Mouse (Mus musculus) c-Kit-positive CD71-negative TER-119-negative erythroid progenitor cells, embryonic 14.5 days (primary cell): Measurements from ENCODE around the gene 1810046K07Rik.
A peak's percentile ranks its signal among the peaks of the same experiment; 100 is the strongest.

ENCODE experiments used
- DNase-seq: peaks from one replicate; pipeline ENCODE4 v3.0.0-alpha.2; 2013; ENCODE audit warnings: low read depth

The 1810046K07Rik gene

DNA sequence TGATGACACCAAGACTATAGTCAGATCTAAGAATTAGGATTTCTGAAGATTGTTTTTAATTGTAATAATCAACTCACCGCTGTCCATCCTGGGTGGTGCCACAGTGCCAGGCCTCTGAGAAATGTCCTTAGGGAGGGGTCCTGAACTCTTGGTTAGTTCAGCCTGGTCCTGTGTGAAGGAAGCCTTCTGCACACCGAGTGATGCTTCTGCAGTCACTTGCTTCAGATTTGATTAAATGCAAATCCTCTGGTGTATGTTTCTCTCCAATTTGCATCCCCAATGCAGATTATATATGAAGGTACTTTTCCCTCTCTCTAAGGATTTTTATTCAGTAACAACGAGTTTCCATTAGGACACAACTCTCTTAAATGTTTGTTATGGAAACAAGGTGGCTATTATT is at the start of gene 1810046K07Rik:
Gene 1810046K07Rik (minus strand): TSS at position 187 of the 400 bp plus-strand sequence.
- no peak for DNase-seq

DNA sequence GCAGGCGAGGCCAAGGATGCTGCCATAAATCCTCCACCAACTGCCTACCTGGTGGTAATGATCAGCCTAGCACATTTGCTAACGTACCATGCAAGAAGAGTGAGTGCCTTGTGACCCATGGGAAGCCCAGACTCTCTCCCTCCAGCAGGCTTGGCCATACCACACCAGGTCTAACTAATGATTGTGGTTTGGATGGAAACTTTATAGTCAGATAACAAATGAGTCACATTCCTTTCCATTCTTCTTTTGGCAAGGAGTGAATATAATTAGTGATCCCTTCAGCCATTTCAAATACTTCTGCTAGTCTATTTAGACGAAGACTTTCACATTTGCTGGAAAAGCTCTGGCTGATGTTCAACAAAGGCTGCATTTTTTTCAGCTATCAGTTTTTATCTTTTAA is 40.8 kb upstream of the 1810046K07Rik start:
- DNase-seq = no peak

DNA sequence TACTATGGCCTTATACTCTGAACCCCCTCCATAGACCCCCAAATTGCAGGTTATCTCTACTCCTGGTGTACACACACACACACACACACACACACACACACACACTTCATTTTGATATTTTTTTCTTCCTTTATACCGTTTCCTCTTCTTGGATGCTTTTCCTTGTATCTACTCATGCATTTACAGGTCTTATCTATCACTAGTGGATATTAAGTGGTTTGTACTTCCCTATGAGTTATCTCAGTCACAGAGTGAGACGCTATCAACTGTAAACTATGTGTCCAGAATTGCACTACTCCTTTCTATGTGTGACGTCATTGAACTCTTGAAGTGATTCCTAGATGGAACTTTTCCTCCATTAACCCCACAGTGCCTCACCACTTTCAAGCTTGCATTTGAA is 38.4 kb upstream of the 1810046K07Rik start:
- DNase-seq = no peak

DNA sequence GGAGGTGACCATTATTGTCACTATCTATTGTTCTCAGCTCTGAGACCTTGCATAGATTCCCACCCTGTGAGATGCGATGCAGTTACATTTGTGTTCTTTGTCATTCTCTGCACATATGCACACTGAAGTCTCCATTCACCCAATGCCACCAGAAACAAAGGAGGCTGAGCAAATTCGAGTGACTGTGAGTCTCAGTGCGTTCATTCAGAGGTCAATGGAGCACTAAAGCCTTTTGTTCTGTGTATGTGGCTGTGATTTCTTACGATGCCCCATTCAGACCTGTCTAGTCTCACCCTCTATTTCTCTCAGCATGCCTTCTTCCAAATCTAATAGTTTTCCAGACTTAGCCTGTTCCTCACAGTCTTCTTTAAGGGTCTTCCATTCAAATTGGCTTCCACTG is 35.3 kb upstream of the 1810046K07Rik start:
- DNase-seq = no peak

DNA sequence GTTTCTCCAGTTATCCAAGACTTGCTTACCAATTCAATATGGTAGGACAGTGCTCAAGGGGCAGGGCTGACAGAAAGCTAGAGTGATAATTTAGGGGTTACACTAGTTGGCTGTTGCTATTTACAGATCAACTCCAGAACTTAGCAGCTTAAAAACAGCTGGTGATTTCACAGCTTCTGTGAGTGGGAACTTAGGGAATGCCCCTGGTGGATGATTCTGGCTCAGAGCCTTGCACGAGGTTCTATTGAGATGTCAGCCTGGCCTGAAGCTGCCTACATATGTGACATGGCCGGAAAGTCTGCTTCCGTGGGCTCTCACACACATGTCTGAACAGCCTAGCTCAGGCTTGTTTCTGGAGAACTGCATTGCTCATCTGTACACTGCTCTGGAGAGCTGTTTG is 24.8 kb upstream of the 1810046K07Rik start:
- DNase-seq = no peak

DNA sequence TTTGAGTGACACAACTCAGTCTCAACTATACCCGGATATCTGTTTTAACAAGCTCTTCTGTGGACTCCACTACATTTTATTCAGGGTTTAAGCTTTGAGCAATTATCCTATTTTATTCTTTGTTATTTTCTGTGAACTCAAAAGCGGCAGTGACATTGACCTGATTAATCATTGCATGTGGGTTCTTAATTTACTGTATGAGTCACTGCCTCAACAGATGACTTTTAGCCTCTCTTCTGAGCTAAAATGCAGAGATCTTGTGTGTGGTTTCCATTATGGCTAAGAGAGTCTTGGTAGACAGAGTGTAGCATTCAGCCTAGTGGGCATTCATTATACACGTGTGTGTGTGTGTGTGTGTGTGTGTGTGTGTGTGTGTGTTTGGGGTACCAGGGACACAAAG is 24.2 kb upstream of the 1810046K07Rik start:
- no peak for DNase-seq

DNA sequence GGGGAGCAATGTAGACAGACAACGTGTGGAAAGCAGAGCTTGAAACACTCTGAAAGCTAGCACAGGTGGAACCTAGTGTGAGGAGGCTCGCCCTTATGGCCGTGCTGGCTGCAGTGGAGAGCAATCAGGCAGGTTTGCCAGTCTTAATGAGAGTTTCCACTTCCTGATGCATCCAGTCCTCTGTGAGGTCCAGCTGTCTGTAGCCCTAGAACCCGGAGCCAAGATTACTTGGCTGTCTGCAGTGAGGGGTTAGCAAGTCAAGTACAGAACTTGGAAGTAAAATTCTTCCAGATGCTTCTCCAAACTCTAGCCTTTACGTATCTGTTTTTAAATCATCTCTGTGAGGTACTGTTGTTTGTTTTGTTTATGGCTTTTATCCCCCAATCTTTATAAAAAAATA is 20.7 kb upstream of the 1810046K07Rik start:
- no peak for DNase-seq

DNA sequence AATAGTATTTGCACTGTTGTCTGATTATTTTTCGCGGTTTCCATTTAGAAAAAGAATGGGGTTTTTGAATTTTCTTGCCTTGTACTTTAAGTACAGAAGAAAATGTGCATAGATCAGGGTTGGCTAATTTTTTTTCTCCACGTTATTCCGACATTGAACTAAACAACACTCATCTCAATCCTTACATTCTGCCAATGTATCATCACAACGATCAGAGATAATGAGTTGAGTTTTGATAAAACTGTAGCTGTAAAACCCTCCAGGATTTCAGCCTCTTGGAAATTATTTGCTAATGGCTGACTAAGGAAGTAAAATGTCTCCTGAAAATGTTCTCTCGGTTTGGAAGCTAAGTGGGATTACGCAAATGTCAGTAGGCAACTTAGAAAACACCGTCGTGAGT is 17.1 kb upstream of the 1810046K07Rik start:
- DNase-seq = no peak

DNA sequence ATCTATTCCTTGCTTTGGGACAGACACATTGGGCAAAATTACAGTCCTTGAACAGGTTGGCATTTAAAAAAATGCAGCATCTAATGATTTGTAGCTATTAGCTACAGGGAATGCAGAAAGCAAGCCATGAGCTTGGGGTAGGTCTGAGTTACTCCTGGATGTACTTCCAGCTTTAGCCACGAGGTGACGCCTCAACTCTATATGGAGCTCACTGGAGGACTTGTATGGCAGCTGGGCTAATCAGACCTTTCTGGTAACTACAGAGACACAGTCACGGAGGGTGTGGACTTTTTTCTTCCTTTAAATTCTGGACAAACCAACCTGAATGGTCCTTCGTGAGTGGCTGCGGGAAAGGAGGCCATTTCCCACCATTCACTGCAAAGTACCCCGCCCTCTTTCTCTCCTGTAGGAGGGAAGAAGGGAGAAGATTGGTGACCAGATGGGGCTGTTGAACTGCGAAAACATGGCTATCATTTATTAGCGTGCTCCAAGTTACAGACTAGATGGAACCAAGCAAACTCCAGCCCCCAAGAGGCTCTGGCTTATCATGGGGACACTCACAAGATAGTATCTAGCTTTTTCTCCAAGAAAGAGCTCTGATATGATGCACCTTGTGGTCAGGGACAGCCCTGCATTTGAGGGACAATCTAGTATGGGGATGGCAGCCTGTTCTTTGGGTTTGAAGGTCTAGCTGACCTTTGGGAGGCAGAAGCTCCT is 6.7 kb upstream of the 1810046K07Rik start:
- DNase-seq = peak; percentile 67

DNA sequence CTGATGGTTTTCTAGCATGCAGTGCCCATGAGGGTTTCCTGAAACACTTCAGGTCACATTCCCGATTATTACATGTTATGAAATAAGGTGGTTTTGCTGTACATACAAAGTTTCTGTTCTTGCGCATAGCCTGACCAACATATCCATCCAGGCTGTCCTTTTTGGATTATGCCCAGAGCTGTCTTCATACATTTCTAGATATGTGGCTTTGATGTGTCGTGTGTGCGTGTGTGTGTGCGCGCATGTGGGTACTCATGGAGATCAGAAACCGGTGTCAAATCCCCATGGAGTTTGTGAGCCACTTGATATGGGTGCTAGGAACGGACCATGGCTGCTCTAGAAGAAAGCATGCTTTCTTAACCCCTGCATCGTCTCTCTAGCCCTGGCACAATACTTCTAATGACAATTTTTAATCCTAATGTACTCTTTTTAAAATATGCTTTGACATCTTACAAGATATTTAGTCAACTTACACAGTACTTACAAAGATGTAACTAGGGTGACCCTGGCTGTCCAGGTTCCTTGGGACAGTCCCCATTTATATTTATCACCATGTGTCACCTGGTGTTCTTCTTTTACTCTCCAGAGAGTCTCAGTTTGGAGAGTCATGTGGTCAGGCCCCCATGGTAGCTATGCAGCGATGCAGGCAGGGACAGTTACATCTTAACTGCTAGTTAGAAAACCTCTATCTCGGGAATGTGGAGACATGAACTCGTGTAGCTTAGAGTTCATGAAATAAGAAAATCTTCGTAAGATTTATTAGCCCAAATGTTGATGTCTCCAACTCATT is 2.9 kb upstream of the 1810046K07Rik start:
- no peak for DNase-seq

DNA sequence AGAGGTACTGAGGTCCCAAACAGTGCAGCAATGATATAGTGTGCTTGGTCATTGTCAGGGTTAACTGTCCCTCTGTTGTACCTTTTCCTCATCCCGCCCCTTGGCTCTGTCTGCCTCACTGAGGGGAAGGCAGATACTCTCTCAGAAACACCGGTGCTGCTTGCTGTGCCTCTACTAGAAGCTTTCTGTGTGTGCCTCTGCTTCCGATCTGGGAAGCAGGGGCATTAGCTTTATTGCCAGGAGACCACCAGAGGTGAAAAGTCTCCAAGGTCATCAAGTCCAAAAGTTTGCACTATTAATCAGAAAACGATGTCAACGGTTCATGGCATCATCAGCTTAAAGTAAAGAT is 1.2 kb downstream of the 1810046K07Rik start:
- no peak for DNase-seq

DNA sequence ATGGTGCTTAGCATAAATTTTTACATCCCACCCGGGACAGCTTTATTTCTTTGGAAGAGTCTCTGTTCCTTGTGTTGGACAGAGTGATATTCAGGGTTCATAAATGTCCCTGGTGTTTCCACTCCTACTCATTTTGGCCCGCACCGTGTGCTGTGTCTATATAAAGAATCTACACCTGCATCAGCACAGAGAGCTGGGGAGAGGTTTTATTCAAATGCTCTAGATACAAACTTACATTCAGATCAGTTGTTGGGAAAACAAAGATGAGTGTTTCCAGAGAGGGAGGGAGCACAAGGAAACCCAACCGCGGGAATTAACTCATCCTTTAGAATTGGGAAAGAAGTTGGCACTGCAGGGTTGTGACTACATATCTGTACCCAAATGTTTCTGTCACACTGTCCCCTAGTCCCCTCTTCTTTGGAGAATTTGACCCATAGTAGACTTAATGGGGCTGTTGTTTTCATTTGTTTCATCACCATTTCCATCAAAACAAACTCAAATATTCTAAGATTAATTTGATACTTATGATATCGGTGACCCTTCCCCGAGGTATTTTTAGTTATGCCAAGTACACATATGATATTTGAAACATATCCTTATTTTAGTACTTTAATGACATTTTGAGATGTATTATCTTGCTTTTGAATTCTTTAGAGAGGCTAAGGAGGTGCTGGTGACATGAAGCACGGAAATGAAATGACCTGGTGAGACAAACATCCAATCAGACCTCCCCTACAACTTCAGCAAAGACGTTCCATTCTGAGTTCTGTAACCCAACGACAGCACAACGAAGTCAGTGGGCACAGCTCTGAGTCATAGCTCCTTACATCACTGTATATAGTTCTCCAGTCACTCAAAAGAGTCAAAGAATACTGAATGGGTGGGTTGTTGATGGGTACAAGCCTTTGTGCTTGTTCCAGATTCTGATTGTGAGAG is 1.8 kb downstream of the 1810046K07Rik start:
- DNase-seq = no peak

DNA sequence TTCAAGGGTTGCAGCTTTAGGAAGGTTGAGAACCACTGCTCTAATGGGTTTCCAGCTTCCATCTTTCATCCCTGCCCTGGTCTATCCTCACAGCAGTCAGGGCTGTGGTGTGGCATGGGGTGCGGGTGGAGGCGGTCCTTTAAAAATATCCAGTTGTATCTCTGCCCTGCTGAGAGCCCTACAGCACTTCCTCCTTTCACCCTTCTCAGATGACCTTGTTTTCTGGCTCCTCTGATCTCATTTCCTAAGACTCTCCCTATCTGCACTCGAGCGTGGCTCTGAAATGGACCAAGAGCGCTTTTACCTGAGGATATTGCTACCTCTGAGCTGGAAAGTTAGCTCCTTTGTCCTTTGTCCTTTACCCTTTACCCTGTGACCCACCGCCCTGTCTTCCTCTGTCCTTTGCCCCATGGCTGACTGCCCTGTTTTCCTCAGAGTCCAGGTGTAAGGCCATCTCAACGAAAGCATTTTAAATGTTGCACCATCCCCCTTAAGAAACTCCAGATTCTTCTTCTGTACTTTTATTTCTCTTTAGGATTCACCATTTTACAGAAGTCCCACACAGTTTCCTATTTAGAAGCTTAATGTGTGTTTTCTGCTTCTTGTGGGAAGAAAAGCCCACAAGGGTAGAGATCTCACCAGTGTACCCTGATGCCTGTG is 4.2 kb downstream of the 1810046K07Rik start:
- no peak for DNase-seq

DNA sequence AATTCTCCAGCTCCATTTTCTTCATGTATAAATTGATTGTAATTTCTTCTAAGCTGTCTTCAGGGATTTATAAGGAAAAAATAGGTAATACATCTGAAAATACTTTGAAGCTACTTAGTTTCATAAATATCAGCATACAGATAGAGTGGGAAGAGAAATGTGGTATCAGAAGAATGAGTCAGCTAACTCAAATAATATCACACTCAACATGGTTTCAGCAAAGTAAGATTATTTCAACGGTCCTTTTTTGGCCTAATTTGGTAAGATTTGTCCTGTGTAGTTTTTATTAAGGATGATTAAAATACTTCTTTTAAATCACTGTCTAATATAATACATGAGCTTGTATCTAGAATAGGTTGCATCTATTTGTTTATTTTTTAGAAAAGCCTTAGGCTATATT is 8.6 kb downstream of the 1810046K07Rik start:
- DNase-seq = no peak

DNA sequence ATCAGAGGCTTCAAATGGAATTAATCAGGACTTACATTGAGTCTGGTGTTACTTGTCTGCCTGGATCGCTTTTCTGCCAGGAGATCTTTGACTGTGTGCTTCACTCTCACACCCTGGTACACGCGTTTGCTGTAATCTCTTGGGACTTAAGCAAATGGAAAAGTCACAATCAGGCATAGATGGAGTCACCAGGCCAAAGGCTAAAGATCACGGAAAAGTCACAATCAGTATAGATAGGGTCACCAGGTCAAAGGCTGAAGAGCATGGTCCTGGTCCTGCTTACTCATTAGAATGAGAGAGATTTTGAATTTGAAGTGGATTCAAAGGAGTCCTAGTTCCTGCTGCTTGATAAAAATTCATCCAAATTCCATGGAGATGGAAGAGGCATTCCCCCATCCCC is 10.5 kb downstream of the 1810046K07Rik start:
- DNase-seq = no peak

DNA sequence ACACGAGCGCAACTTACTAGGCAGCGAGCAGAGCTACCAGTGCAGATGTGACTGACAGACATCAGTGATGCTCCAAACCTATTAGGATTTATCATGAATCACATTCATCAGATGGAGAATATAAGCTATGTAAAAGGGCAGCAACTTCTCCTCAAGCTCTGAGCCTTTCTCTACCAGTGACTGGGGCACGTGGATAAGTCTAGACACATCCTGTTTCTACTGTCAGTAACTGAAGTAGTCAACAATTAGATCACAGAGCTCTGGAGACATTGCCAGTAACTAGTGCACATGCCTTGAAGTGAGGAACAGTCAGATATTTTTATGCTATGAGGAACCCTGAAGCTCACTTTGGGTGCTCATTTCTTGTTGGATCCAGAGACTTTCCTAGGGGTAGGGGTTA is 11.4 kb downstream of the 1810046K07Rik start:
- no peak for DNase-seq

DNA sequence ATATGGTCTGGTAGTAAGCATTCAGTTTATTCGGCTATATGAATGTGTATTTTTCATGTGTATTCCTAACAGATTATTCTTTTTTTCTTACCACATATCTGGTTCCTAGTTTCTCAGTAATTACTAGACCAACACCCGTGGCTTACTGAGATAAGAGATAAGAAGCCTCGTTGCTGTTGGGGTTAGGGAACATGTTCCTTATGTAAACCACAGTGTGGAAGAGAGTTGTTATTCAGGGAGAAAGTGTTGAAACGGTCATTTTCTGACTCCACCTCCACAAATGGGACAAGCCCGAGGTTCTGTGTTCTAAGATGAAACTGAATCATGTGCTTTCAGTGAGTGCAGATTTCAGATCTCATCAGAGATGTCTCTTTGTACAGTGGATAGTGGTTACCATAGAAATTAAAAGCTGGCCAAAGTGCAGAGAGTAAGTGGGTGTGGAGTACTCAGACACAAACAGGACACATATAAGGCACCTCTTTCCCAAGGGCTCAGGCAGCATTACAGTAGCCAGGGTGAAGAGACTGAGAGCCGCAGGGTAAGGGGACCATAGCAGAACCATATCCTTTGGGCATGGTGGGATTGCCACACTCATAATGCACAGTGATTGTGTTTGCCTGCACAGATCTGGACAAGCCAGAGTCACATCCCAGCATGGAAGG is 13.2 kb downstream of the 1810046K07Rik start:
- peak; percentile 22 for DNase-seq

DNA sequence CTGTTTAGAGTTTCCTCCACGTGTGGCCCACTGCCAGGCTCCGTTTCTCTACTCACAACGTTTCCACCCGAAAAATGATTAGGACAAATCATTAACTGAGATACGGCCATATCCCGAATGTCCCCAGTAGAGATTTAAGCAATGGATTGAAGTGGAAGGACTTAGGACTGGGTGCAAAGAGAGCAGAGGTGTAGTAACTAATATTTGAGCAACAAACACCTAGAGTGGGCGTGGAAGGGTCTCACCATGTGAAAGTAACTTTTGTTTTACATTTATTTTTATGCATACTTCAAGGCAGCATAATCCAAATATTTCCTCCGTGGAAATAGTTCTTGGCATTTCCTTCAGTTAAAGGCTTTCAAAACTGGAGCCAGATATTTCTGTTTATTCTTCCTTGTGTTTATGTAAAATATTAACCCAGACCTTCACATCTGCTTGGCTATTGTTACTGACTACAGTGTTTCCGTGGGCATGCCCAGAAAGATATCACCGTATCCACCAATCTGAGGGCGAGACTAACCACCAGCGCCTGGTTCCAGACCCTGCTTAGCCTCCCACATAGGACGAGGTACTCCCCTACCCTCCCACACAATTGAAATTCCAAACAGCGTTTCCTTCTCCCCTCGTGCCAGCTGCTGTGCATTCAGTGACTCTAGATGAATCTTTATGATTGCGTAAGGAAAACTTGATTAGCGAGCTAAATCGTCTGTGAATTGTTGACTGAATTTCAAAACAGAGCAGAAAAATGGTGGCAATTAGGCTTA is 16.0 kb downstream of the 1810046K07Rik start:
- no peak for DNase-seq

DNA sequence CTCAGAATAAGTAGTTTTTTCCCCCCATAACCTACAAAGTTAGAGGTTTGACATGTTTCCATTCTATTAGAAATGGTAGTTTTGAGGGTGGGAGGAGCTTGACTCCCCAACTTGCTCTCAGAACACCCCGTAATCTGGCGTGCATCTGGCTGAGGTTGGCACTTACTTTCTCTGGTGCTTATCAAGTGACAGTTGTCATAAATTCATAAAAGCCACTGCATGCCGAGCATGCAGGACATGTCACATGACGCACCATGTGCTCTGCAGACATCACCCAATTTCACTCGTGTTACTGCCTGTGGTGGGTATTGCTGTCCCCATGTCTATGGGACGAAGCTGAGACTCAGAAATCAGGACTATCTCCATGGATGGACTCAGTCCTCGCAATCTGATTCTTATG is 18.2 kb downstream of the 1810046K07Rik start:
- DNase-seq = no peak

DNA sequence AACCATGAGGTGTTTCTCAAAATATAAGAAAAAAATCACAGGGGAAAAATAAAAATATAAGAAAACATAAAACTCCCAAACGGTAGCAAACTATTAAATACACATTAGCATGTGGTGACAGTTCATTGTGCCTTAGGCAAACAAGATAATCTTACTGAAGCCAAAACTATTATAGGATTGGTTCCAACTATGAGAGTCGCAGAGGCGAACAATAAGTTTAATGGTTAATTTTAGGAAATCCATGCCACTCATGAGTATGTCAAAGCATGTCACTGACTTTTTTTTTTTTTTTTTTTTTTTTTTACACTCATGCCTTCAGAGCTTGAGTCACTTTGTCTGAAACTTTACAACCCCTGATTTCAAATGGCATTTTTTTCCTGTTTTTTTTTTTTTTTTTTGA is 22.4 kb downstream of the 1810046K07Rik start:
- DNase-seq = no peak

DNA sequence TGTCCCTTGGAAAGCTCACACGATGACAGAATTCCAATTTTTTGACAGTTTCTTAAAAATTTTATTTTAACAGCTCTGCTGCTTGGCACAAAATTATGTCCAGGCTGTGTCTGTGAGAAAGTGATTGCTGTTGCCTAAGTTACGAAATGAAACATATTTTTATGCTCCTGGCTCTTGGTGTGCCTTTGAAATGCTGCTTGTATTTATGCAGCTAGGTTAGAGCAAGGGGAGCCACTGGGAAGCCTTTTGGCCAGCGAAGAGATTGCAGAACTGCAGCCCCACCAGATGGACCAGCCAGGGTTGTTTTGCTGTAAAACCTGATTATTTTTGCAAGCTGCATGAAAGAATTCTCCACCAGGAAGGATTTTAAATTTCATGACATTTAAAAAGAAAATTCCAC is 23.6 kb downstream of the 1810046K07Rik start:
- DNase-seq = no peak
